Mouse (Mus musculus) kidney, postnatal 14 days (tissue): Measurements from ENCODE around the gene Iqgap1.

Experiments
- DNase-seq: peaks from one replicate; pipeline ENCODE4 v3.0.0; 2022; ENCODE audit warnings: mixed read lengths

Iqgap1 gene

GRCm38 (mm10) chr7:80802412-80803160 is 23.2 kb downstream of the Iqgap1 start:
- DNase-seq = no peak

DNA sequence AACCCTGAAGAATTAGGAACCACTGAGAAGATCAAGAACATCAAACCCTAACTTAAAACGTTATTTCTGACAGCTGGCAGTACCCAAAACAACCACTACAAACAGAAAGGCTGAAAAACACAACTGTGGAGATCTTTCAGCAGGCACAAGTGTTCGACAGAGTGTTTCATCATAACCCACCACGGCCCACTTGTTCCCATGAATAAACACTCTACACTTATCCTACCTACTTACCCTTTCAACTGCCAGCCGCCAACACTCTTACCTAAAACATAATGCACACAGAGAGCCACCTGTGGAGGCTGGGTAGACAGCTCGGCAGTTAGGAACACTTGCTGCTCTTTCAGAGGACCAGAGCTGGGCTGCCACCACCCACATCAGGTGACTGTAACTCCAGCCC is 26.5 kb downstream of the Iqgap1 start:
- DNase-seq = no peak

DNA sequence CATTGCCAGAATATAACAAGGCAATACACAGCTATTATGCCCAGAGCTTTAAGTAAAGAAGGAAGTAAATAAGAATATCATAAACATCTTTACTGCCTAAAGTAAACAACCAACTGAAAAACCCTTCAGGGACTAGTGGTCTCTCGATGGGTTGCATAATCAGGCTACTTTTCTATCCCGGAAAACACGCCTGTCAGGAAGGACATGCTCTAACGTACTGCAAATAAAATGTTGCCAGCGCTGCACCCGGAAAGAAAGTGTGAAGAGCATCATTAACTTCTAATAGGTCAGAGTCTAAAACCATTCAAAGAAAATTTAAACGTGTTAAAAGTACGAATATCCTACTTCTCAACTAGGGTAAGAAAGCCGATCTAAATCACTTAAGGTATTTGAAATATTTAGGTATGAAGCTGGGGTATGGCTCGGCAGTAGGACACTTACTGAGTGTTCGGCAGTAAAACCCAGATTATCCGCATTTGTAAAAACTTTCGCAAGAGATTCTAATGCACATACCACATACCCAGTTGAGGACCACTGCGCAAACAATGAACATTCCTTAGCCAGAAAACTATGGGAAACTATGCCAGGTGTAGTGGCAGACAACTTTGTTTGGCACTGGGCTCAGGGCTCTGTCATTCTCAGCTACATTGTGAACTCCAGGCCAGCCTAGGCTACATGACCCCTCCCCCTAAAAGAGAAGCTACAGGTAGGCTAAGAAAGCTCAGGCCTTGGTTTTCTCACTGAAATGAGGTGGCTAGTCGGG is 28.8 kb downstream of the Iqgap1 start:
- DNase-seq = no peak

- DNase-seq = no peak
These were observed 29.5 kb downstream of the Iqgap1 start for GRCm38 (mm10) chr7:80796258-80796657.

DNA sequence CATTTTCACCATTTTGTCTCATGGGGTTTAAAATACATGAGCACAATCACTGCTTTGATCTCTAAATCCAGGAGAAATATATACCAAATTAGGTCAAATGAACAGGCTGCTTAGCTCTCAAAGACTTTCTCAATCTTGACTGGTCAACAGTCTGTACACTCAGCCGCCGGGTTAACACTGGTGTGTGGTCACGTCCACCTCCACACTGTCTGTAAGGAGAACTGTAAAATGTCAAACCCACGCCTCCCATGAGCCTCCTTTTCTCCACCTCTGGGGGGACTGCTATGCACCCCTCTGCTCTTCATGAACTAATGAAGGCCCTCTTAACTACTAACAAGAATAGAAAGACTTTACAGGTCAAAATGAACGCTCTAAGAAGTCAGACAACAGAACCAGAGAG is 36.2 kb downstream of the Iqgap1 start:
- no peak for DNase-seq

- no peak for DNase-seq
These were observed 36.7 kb downstream of the Iqgap1 start for GRCm38 (mm10) chr7:80789061-80789460.

- no peak for DNase-seq
These were observed 37.8 kb downstream of the Iqgap1 start for GRCm38 (mm10) chr7:80788002-80788401.

DNA sequence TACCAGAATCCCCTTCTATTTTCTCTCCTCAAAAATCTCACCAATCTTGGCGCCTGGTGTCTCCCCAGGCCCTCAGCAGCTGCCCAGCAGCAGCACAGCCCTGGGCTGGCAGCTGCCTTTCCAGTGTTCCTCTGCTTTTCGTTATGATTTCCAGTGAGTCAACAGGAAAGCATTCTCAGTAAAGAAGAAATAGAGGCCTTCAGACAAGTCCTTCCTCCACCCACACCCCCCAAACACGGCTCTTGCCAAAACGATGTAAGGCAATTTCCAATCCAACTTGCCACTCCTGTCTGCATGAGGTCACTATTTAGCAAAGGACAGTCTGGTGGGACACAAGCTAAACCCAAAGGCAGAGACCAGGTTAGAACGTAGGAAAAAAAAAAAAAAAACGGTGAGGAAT is 39.0 kb downstream of the Iqgap1 start:
- peak; percentile 48 for DNase-seq

- no peak for DNase-seq
These were observed 41.9 kb downstream of the Iqgap1 start for GRCm38 (mm10) chr7:80783841-80784240.

DNA sequence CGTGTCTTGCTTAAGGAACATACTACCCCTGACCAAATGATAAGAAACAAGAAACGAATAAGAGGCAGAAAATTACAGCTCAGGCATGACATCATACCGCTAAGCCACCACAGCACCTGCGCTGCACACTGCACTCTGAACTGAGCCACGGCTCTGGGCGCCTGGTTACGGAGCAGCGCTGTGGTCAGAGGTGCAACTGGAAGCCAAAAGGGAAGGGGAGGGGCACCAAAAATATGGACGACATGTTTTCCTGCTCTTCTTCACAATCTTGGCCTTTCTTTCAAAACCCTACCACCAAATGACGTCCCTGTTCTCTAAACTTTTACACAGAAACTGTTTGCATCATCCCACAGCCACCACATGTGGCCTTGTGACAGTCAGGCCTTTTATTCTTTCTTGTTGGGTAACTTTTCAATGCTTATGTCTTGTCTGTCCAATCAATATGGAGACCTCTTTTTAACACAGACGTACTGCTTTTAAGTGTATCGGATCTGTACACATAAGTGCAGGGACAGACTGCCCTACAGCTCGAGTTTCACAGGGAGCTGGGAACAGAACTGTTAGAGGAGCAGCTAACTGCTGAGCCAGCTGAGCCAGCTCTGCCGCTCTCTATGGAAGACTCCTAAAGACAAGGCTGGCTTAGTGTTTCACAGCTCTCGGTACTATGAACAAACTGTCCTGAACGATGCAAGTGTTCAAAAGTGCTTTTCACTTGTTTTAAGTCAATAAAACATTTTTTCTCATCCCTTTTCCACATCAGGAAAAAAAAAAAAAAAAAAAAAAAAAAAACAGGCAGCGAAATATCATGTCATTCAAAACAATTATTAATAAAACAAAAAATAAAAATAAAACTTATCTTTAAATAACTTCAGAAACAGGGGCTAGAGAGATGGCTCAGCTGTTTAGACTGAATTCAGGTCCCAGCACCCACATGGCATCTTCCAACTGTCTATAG is 43.3 kb downstream of the Iqgap1 start:
- DNase-seq = no peak

DNA sequence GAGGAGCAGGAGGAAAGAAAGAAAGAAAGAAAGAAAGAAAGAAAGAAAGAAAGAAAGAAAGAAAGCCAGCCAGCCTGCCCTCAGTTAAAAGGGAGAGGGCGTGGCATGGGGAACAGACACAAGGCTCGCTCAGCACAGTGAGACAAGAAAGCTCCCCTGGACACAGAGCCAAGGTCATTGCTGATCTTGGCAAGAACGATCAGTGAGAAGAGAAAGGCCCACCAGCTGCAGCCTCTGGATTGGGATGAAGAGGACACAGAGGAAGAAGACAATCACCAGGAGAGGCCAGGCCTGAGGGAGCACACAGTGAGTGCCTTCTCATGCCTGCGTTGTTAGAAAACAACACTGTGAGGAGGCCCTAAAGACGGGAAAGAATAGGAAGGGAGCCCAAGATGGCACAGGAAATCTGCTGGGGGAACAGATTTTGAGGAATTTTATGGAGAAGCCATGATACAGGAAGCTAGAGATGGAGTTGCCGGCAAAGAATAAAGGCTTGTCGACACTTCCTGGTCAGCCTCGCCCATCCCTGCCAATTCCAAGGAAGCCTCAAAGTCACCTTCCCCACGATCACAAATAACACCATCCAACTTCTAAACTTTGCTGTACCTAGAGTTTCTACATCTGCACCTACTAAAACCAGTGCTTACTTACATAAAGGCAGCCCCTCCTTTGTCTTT is 44.2 kb downstream of the Iqgap1 start:
- DNase-seq = peak; percentile 48

GRCm38 (mm10) chr7:80778958-80779669 is 46.7 kb downstream of the Iqgap1 start:
- peak; percentile 79 for DNase-seq

GRCm38 (mm10) chr7:80778376-80778775 is 47.4 kb downstream of the Iqgap1 start:
- no peak for DNase-seq

DNA sequence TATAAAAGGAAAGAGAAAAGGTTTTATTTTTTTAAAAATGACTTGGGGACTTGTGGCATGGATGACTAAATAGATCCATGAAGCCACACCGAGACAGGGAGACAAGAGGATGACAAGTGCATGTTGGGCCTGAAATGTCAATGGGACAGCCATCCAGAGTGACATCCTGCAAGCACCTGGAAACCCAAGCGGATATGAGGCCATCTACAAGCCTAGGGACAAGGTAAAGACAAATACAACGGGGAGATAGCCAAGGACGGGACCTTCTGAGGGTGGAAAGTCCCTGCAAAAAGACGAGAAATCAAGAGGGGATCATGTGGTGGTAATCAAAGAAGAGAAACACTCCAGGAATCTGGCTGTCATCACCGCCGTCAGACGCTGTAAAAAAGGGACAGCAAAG is 48.6 kb downstream of the Iqgap1 start:
- DNase-seq = no peak

GRCm38 (mm10) chr7:80776090-80776489 is 49.7 kb downstream of the Iqgap1 start:
- no peak for DNase-seq

DNA sequence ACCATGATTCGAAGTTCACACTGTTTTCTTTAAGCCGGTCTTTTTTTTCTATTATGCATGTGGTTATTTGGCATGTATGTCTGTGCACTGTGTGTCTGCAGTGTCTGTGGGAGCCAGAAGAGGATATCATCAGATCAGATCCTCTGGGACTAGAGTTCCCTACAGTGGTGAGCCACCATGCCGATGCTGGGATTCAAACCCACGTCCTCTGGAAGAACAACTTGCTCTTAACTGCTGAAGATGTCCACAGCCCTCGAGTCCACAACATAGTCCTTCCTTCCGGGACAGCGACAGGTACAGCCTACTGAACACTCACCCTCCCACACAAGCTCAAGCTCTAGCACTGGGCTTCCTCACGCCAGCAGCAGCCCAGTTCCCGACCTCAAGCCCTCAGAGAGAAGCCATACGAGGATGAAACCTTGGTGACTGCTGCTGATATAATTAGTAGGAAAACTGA is 50.3 kb downstream of the Iqgap1 start:
- DNase-seq = no peak

GRCm38 (mm10) chr7:80774615-80775447 is 50.9 kb downstream of the Iqgap1 start:
- no peak for DNase-seq

GRCm38 (mm10) chr7:80773834-80774614 is 51.8 kb downstream of the Iqgap1 start:
- DNase-seq = peak; percentile 53

- DNase-seq = no peak
These were observed 55.3 kb downstream of the Iqgap1 start for GRCm38 (mm10) chr7:80770466-80770865.

- DNase-seq = no peak
These were observed 58.9 kb downstream of the Iqgap1 start for GRCm38 (mm10) chr7:80766861-80767312.
